Mouse (Mus musculus) hindbrain, postnatal 0 days (tissue): ENCODE results near the gene Mecom. TPM values are rescaled to one million over a fixed set of nuclear protein-coding genes. Genes with fewer than 3 reads are reported as not detected.

Source experiments
- ATAC-seq: fragments of 200-750 bp; cut with Nextera tagmentation; 2 replicates; pipeline ENCODE4 v1.8.0; 2017; ENCODE audit warnings: mild to moderate bottlenecking, moderate TSS enrichment, moderate library complexity
- DNase-seq: peaks from one replicate; pipeline ENCODE4 v3.0.0-alpha.2; 2015; ENCODE audit warnings: low spot score
- H3K27ac ChIP-seq: fragments of 300-500 bp; sonication (generic); 2 replicates; pipeline ENCODE4 v1.5.1; 2014; ENCODE audit warnings: mild to moderate bottlenecking
- H3K27me3 ChIP-seq: fragments of 300-500 bp; sonication (generic); 2 replicates; pipeline ENCODE4 v1.6.1; 2014; ENCODE audit warnings: low read length, mixed read lengths; ENCODE audit not compliant: insufficient read depth
- H3K36me3 ChIP-seq: fragments of 300-500 bp; sonication (generic); 2 replicates; pipeline ENCODE4 v1.6.1; 2014; ENCODE audit warnings: low read length, mixed read lengths; ENCODE audit not compliant: insufficient read depth
- H3K4me1 ChIP-seq: fragments of 300-500 bp; sonication (generic); 2 replicates; pipeline ENCODE4 v1.6.1; 2014; ENCODE audit warnings: antibody characterized with exemption, low read length, mixed read lengths; ENCODE audit not compliant: insufficient read depth
- H3K4me2 ChIP-seq: fragments of 300-500 bp; sonication (generic); 2 replicates; pipeline ENCODE4 v1.6.1; 2014; ENCODE audit warnings: low read depth, mild to moderate bottlenecking, low read length, moderate library complexity, mixed read lengths
- H3K4me3 ChIP-seq: fragments of 300-500 bp; sonication (generic); 2 replicates; pipeline ENCODE4 v1.5.1; 2014; ENCODE audit warnings: low read length
- H3K9ac ChIP-seq: fragments of 300-500 bp; sonication (generic); replicated peaks from 2 replicates; pipeline ENCODE4 v1.6.1; 2014; ENCODE audit warnings: mild to moderate bottlenecking, low read length, moderate library complexity, mixed read lengths
- H3K9me3 ChIP-seq: fragments of 300-500 bp; sonication (generic); 2 replicates; pipeline ENCODE4 v1.6.1; 2016; ENCODE audit warnings: low read length, mixed read lengths
- CTCF ChIP-seq: IDR thresholded peaks from 2 replicates; pipeline ENCODE4 v1.5.1; 2016; ENCODE audit warnings: antibody characterized with exemption, control low read depth, low read depth
- WGBS: fragments of 180-500 bp; shearing (Covaris S2); extraction: QIAGEN DNeasy Blood & Tissue Kit; methylation state at CpG from one replicate; pipeline ENCODE4 v1.1.7; 2014; 5-methylcytosine and 5-hydroxymethylcytosine counted together
- polyA plus RNA-seq: library from polyadenylated mRNA; unstranded; fragments of >200 nt; fragmentation: Nextera tagmentation; extraction: Ambion mirVana; gene quantifications from 2 replicates; pipeline ENCODE4 v1.2.1, GENCODE M21; 2015
- total RNA-seq: library from RNA; depleted of rRNA; stranded (reverse); fragments of >200 nt; gene quantifications from 2 replicates; pipeline ENCODE4 v1.2.3, GENCODE M21; 2014

The Mecom gene
- total and polyA plus RNA-seq, 2 experiments from 2014 or later, result 4.5 to 8.3 TPM

GRCm38 (mm10) chr3:30371472-30371871, 176.3 kb downstream of the Mecom start:
- no peaks in the 10 kb centered on the region for H3K36me3 ChIP-seq
- H3K9me3 ChIP-seq, result no peaks in the 10 kb centered on the region
- no peak for TF ChIP-seq CTCF
- no peaks in the 10 kb centered on the region for H3K27me3 ChIP-seq
- 78% methylated on average over 7 of the region's 7 CpGs for WGBS
- no peak overlapping the region for H3K27ac ChIP-seq
- no peak overlapping the region for H3K9ac ChIP-seq
- H3K4me2 ChIP-seq, result no peak overlapping the region
- DNase-seq (no peak), ATAC-seq (no peak)
- H3K4me3 ChIP-seq, result no peak overlapping the region
- H3K4me1 ChIP-seq, result no peaks in the 10 kb centered on the region

DNA sequence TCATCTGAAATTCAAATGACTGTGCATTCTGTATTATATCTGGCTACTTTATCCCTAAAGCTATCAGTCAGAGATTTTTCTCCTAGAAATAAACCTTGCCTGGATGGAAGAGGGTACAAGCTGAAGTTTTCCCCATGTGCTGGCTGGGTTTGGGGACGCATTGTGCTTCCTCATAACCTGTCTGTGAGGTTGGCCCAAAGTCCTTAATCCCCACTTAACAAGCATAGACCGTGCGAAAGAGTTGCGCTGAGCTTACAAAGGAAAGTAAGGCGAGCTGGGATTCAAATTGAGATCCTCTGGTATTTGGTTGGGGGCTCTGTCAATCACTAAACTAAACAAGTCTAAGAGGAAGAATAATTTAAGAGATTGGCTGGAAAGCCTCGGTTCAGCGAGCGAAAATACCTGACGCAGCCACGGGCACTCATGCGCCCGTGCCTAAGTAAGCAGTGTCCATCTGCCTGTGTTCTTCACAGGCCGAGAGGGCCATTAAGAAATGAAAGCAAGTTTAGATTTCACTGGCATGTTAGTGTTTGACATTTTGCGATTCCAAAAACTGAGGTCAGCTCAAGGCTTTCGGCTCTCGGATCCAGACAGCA, 176.8 kb downstream of the Mecom start:
- DNase-seq (no peak), ATAC-seq (no peak)
- Histone ChIP-seq H3K27ac (no peak overlapping the region), H3K4me3 (no peak overlapping the region), H3K9me3 (no peaks in the 10 kb centered on the region), H3K9ac (no peak overlapping the region), H3K36me3 (no peaks in the 10 kb centered on the region), H3K4me2 (no peak overlapping the region), H3K27me3 (no peaks in the 10 kb centered on the region), H3K4me1 (no peaks in the 10 kb centered on the region)
- WGBS, result 71% methylated on average over 16 of the region's 16 CpGs
- no peak for TF ChIP-seq CTCF

DNA sequence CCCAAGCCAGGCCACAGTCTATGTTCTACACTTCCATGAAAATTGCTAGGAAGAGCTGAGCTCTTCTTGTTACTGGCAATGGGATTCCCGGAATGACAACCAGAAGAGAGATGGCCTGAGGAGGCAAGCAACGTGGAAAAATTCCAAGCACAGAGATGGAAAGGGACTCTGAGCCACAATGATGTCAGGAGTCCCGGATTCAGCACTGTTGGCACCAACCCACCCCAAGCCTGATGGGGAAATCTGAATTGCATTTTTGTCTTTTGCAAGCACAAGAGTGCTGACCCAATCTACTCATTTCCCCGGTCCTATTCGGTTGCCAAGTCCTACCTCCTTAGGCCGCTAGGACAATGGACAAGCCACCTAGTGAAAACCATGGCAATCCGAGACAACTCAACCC, 181.2 kb downstream of the Mecom start:
- Histone ChIP-seq H3K27ac (no peak overlapping the region), H3K9ac (no peak overlapping the region), H3K4me2 (no peak overlapping the region), H3K9me3 (no peaks in the 10 kb centered on the region), H3K27me3 (no peaks in the 10 kb centered on the region), H3K36me3 (no peaks in the 10 kb centered on the region), H3K4me1 (no peaks in the 10 kb centered on the region), H3K4me3 (no peak overlapping the region)
- TF ChIP-seq CTCF, result no peak
- DNase-seq, result peak; percentile 5
- ATAC-seq, result no peak
- 72% methylated on average over 7 of the region's 7 CpGs for WGBS

DNA sequence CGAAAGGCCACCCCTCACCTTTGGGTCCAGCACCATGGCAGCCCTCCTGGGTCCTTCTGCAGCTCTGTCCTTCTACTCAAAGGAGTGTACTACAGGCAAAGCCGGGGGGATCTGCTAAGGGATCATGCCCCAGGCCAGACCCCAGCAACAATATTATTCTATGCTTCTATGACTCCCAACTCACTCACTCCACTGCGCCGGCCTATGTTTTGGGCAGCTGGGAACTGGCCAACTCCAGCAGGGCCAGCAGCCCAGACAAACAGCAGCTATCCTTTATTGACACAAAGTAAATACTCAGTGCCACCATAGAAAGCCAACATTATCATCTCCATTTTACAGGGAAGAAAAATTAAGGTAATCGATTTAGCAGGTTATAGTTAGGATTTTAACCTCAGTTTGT, 186.6 kb downstream of the Mecom start:
- H3K9me3 ChIP-seq, result no peaks in the 10 kb centered on the region
- H3K27ac ChIP-seq, result no peak overlapping the region
- no peaks in the 10 kb centered on the region for H3K36me3 ChIP-seq
- no peaks in the 10 kb centered on the region for H3K4me1 ChIP-seq
- DNase-seq (peak; percentile 7), ATAC-seq (no peak)
- no peak for TF ChIP-seq CTCF
- no peak overlapping the region for H3K4me3 ChIP-seq
- H3K4me2 ChIP-seq, result no peak overlapping the region
- H3K27me3 ChIP-seq, result no peaks in the 10 kb centered on the region
- H3K9ac ChIP-seq, result no peak overlapping the region
- WGBS, result 58% methylated on average over 5 of the region's 5 CpGs

- Histone ChIP-seq H3K9me3 (no peaks in the 10 kb centered on the region), H3K27me3 (no peaks in the 10 kb centered on the region), H3K9ac (no peak overlapping the region), H3K4me2 (no peak overlapping the region), H3K27ac (no peak overlapping the region), H3K36me3 (no peaks in the 10 kb centered on the region), H3K4me1 (no peaks in the 10 kb centered on the region), H3K4me3 (no peak overlapping the region)
- WGBS, result 45% methylated on average over 6 of the region's 6 CpGs
- TF ChIP-seq CTCF, result no peak
- peak; percentile 3 for DNase-seq
- ATAC-seq, result 0 out of 2 replicates have a peak, but pooled peaks have one; percentile 18
These were observed 193.7 kb downstream of the Mecom start for GRCm38 (mm10) chr3:30353878-30354727.

GRCm38 (mm10) chr3:30349279-30349678, 198.5 kb downstream of the Mecom start:
- H3K27ac ChIP-seq, result no peak overlapping the region
- no peaks in the 10 kb centered on the region for H3K9me3 ChIP-seq
- no peak overlapping the region for H3K4me3 ChIP-seq
- no peaks in the 10 kb centered on the region for H3K4me1 ChIP-seq
- DNase-seq (peak; percentile 35), ATAC-seq (peak; percentile 32; the same call in 1 of the 2 replicates)
- 28% methylated on average over 7 of the region's 7 CpGs for WGBS
- no peaks in the 10 kb centered on the region for H3K36me3 ChIP-seq
- H3K4me2 ChIP-seq, result no peak overlapping the region
- peak; percentile 50 for TF ChIP-seq CTCF
- no peaks in the 10 kb centered on the region for H3K27me3 ChIP-seq
- H3K9ac ChIP-seq, result no peak overlapping the region

- no peaks in the 10 kb centered on the region for H3K9me3 ChIP-seq
- H3K27me3 ChIP-seq, result no peaks in the 10 kb centered on the region
- DNase-seq (no peak), ATAC-seq (no peak)
- H3K36me3 ChIP-seq, result no peaks in the 10 kb centered on the region
- 76% methylated on average over 4 of the region's 4 CpGs for WGBS
- no peak overlapping the region for H3K27ac ChIP-seq
- no peak for TF ChIP-seq CTCF
- H3K4me3 ChIP-seq, result no peak overlapping the region
- no peak overlapping the region for H3K9ac ChIP-seq
- H3K4me2 ChIP-seq, result no peak overlapping the region
- H3K4me1 ChIP-seq, result no peaks in the 10 kb centered on the region
These were observed 203.7 kb downstream of the Mecom start for GRCm38 (mm10) chr3:30344151-30344550.
